Mouse (Mus musculus) forebrain, embryonic 15.5 days (tissue): ENCODE data around the gene Tax1bp3. TPM values are rescaled to one million over a fixed set of nuclear protein-coding genes. Genes with fewer than 3 reads are reported as not detected.

Experiments used
- ATAC-seq: fragments of 200-750 bp; cut with Nextera tagmentation; replicated peaks from 2 replicates; pipeline ENCODE4 v1.8.0; 2017; ENCODE audit warnings: mild to moderate bottlenecking, moderate TSS enrichment, moderate library complexity
- H3K27ac ChIP-seq: fragments of 300-500 bp; sonication (generic); replicated peaks from 2 replicates; pipeline ENCODE4 v1.5.1; 2015; ENCODE audit warnings: mild to moderate bottlenecking, inconsistent platforms
- H3K27me3 ChIP-seq: fragments of 300-500 bp; sonication (generic); 2 replicates; pipeline ENCODE4 v1.6.1; 2015; ENCODE audit warnings: inconsistent platforms
- H3K36me3 ChIP-seq: fragments of 300-500 bp; sonication (generic); 2 replicates; pipeline ENCODE4 v1.6.1; 2015; ENCODE audit warnings: mild to moderate bottlenecking, inconsistent platforms
- H3K4me1 ChIP-seq: fragments of 300-500 bp; sonication (generic); 2 replicates; pipeline ENCODE4 v1.6.1; 2015; ENCODE audit warnings: inconsistent platforms
- H3K4me2 ChIP-seq: fragments of 300-500 bp; sonication (generic); replicated peaks from 2 replicates; pipeline ENCODE4 v1.6.1; 2015; ENCODE audit warnings: mild to moderate bottlenecking, inconsistent platforms
- H3K4me3 ChIP-seq: fragments of 300-500 bp; sonication (generic); 2 replicates; pipeline ENCODE4 v1.5.1; 2015; ENCODE audit warnings: mild to moderate bottlenecking, inconsistent platforms
- H3K9ac ChIP-seq: fragments of 300-500 bp; sonication (generic); replicated peaks from 2 replicates; pipeline ENCODE4 v1.6.1; 2015; ENCODE audit warnings: mild to moderate bottlenecking, inconsistent platforms
- H3K9me3 ChIP-seq: fragments of 300-500 bp; sonication (generic); 2 replicates; pipeline ENCODE4 v1.6.1; 2016; ENCODE audit warnings: inconsistent platforms
- WGBS: fragments of 180-500 bp; shearing (Covaris S2); methylation state at CpG from one replicate; pipeline ENCODE4 v1.1.7; 2015; ENCODE audit warnings: mixed read lengths; 5-methylcytosine and 5-hydroxymethylcytosine counted together
- polyA plus RNA-seq: library from polyadenylated mRNA; unstranded; fragments of >200 nt; fragmentation: Nextera tagmentation; extraction: Ambion mirVana; gene quantifications from 2 replicates; pipeline ENCODE4 v1.2.1, GENCODE M21; 2015

The Tax1bp3 gene
- polyA plus RNA-seq, 1 experiment from 2014 or later = 172 TPM

DNA sequence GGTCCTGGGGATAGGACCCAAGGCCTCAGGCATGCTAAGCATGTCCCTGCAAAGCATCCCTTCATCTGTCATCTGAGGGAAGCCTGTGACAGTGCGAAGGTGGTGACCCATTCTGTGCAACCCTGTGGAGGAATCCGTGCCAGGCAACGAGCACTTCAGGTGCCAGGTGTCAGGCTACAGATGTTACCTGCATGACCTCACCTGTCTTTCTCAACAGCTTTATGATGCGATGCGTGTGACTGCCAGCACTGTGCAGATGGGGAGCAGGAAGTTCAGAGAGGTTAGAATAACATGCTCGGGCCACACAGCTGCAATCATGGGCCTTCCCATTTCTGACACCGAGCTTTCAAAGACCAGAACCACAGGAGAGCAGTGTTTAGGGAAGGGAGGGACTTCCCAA is 28.3 kb downstream of the Tax1bp3 start:
- Histone ChIP-seq H3K27ac (no peak overlapping the region), H3K4me1 (no peaks in the 10 kb centered on the region), H3K9ac (no peak overlapping the region), H3K36me3 (no peaks in the 10 kb centered on the region), H3K4me3 (no peak overlapping the region), H3K9me3 (no peaks in the 10 kb centered on the region), H3K27me3 (no peaks in the 10 kb centered on the region), H3K4me2 (no peak overlapping the region)
- WGBS = 85% methylated on average over 7 of the region's 7 CpGs
- ATAC-seq = no peak

DNA sequence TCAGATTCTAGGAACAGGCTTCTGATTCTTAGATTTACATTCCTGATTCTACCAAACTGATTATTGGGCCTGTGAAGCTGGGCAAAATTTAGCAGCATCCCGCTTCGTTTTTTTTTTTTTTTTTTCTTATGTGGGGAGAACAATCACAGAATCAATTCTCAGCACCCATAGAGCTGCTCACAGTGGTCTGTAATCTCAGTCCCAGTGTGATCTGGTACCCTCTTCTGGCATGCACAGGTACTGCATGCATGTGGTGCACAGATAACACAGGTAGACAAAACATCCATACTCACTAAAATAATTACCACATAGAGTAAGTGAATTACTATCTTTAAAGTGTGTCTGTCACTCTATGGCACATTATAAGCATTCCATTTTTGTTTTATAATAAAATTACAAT is 30.7 kb downstream of the Tax1bp3 start:
- Histone ChIP-seq H3K9ac (no peak overlapping the region), H3K4me1 (no peaks in the 10 kb centered on the region), H3K9me3 (no peaks in the 10 kb centered on the region), H3K4me2 (no peak overlapping the region), H3K4me3 (no peak overlapping the region), H3K36me3 (no peaks in the 10 kb centered on the region), H3K27ac (no peak overlapping the region), H3K27me3 (no peaks in the 10 kb centered on the region)
- ATAC-seq = no peak
- 84% methylated on average over 2 of the region's 2 CpGs for WGBS

DNA sequence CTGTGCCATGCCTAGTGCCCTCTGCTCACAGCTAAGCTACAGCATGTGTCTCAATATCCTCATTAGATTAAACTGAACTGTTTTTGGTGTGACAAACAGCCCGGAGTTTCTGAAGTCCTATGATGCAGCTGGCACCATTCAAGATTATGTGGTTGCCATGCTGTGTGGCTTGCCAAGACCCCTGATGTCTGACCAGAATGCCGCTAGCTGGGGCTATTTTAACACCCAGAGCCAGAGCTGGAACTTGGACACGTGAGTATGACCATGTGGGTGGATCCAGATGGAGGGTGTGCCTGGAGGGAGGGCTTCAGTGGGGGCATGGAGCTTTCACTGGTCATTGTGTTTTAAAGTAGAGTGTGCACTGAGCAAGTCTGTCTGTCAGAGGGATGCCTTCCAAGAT is 37.1 kb downstream of the Tax1bp3 start:
- H3K9me3 ChIP-seq = no peaks in the 10 kb centered on the region
- H3K9ac ChIP-seq = no peak overlapping the region
- no peak overlapping the region for H3K4me2 ChIP-seq
- no peaks in the 10 kb centered on the region for H3K27me3 ChIP-seq
- no peaks in the 10 kb centered on the region for H3K4me1 ChIP-seq
- no peaks in the 10 kb centered on the region for H3K36me3 ChIP-seq
- H3K27ac ChIP-seq = no peak overlapping the region
- 76% methylated on average over 3 of the region's 3 CpGs for WGBS
- no peak overlapping the region for H3K4me3 ChIP-seq
- ATAC-seq = no peak

DNA sequence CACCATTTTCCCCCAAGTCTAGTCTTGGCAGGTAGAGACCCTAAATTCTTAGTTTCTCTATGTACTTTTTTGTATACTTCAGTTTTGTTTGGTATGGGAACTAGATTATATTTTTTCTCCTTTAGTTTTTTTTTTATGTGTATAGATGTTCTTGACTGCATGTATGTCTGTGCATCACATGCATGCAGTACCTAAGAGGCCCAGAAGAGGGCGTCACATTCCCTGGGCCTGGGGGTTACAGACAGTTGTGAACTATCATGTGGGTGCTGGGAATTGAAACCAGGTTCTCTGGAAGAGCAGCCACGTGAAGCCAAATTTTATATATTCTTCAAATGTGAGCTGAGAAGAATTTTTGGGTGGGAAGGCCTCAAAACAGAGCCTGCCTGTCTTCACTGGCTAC is 42.8 kb downstream of the Tax1bp3 start:
- Histone ChIP-seq H3K4me1 (no peaks in the 10 kb centered on the region), H3K27me3 (no peaks in the 10 kb centered on the region), H3K9me3 (no peaks in the 10 kb centered on the region), H3K9ac (no peak overlapping the region), H3K36me3 (no peaks in the 10 kb centered on the region), H3K27ac (no peak overlapping the region), H3K4me3 (no peak overlapping the region), H3K4me2 (no peak overlapping the region)
- WGBS = 55% methylated on average over 2 of the region's 2 CpGs
- ATAC-seq = no peak

DNA sequence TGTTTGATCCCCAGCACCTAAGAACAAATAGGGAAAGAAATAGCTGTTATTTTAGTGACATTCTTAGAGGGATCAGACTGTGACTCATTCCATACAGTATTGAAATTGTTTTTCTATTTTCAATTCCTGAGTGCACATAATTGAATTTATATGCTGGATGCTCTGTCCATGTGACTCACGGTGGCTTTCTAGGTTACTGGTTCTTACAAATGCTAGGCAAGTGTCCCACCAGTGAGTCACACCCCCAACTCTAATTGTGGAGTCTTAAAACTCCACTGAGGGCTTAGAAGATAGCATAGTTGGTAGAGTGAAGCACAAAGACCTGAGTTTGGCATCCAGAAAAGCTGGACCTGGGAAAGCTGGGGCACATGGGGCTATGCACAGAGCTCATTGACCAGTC is 43.8 kb downstream of the Tax1bp3 start:
- no peak overlapping the region for H3K4me3 ChIP-seq
- H3K4me1 ChIP-seq = no peaks in the 10 kb centered on the region
- 93% methylated on average over 1 of the region's 1 CpGs for WGBS
- H3K36me3 ChIP-seq = no peaks in the 10 kb centered on the region
- H3K9ac ChIP-seq = no peak overlapping the region
- no peaks in the 10 kb centered on the region for H3K27me3 ChIP-seq
- H3K4me2 ChIP-seq = no peak overlapping the region
- no peak overlapping the region for H3K27ac ChIP-seq
- H3K9me3 ChIP-seq = no peaks in the 10 kb centered on the region
- ATAC-seq = no peak

DNA sequence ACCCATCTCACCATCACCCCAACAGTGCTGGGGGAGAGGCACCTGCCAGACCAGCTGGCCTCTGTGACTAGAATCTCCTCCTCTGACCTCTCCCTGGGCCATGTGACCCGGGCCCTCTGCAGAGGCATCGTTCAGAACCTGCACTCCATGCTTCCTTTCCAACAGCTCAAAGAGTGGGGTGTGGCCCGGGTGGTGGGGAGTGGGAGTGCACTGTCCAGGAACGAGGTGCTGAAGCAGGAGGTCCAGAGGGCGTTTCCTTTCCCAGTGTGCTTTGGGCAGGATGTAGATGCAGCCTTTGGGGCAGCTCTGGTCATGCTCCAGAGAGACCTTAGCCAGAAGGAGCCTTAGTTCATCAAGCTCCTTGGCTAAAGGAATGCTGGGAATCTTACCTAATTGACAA is 46.0 kb downstream of the Tax1bp3 start:
- ATAC-seq = no peak
- H3K4me1 ChIP-seq = no peaks in the 10 kb centered on the region
- no peak overlapping the region for H3K9ac ChIP-seq
- H3K9me3 ChIP-seq = no peaks in the 10 kb centered on the region
- H3K27me3 ChIP-seq = no peaks in the 10 kb centered on the region
- H3K36me3 ChIP-seq = no peaks in the 10 kb centered on the region
- H3K4me3 ChIP-seq = no peak overlapping the region
- H3K4me2 ChIP-seq = no peak overlapping the region
- 41% methylated on average over 5 of the region's 5 CpGs for WGBS
- no peak overlapping the region for H3K27ac ChIP-seq

DNA sequence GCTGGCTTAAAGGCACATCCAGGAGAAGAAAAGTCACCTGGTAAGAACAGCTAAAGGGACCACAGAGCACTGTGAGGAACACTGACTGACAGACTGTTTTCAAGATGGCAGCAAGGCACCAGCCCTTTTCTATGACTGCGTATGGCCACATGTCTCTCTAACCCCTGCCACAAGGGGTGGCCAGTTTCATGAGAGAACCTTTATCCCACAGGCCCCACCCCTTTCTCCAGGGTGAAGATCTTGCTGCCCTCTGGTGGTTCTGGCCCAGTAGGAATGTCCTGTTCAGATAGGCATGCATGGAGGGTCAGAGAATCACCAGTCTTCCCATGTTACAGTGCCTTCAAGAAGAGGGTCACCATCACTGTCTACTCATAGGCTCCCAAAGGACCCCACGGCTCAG is 47.1 kb downstream of the Tax1bp3 start:
- H3K4me3 ChIP-seq = no peak overlapping the region
- H3K27ac ChIP-seq = no peak overlapping the region
- no peaks in the 10 kb centered on the region for H3K4me1 ChIP-seq
- no peak overlapping the region for H3K4me2 ChIP-seq
- H3K9ac ChIP-seq = no peak overlapping the region
- WGBS = 71% methylated on average over 2 of the region's 2 CpGs
- no peaks in the 10 kb centered on the region for H3K27me3 ChIP-seq
- H3K9me3 ChIP-seq = no peaks in the 10 kb centered on the region
- H3K36me3 ChIP-seq = no peaks in the 10 kb centered on the region
- ATAC-seq = no peak

DNA sequence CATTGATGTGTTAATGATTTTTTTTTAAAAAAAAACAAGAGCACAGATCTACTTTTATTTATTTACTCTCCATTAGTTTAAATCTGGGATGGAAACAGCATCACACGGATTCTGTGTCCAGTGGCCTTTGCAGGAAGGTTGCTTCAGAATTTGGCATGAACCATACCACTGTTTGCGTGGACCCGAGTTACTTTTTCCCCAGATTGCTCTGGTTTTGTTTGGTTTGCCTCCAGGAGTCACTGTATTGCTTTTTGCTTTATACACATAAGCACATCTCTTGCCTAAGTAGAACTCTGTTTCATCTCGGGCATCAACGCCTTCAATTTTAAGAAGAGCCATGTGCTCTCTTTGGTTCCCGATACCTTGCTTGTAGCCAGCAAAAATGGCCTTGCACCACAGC is 49.0 kb downstream of the Tax1bp3 start:
- Histone ChIP-seq H3K4me3 (no peak overlapping the region), H3K36me3 (no peaks in the 10 kb centered on the region), H3K9ac (no peak overlapping the region), H3K4me1 (no peaks in the 10 kb centered on the region), H3K27me3 (no peaks in the 10 kb centered on the region), H3K27ac (no peak overlapping the region), H3K4me2 (no peak overlapping the region), H3K9me3 (no peaks in the 10 kb centered on the region)
- WGBS = 91% methylated on average over 6 of the region's 6 CpGs
- no peak for ATAC-seq

DNA sequence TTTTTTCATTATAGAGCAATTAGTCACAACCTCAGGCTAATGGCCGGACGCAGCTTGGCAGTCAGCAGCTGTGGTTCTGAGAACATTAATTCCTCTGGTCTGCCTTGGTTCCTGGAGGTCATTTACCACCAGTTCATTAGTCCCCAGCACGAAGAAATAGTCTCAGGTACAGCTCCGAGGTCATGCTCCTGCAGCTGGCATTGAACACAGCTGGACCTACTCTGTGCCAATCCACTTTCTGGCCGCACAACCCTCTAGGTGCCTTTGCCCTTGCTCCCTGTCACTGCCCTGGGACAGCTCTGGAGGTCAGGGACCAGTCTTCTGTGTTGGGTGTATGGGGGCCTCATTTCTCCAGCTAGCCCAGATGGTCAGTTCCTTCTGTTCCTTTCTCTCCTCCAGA is 52.0 kb downstream of the Tax1bp3 start:
- H3K4me1 ChIP-seq = no peaks in the 10 kb centered on the region
- ATAC-seq = no peak
- H3K9me3 ChIP-seq = no peaks in the 10 kb centered on the region
- no peaks in the 10 kb centered on the region for H3K36me3 ChIP-seq
- no peak overlapping the region for H3K27ac ChIP-seq
- no peaks in the 10 kb centered on the region for H3K27me3 ChIP-seq
- H3K4me2 ChIP-seq = no peak overlapping the region
- no peak overlapping the region for H3K4me3 ChIP-seq
- H3K9ac ChIP-seq = no peak overlapping the region
- 86% methylated on average over 5 of the region's 5 CpGs for WGBS

DNA sequence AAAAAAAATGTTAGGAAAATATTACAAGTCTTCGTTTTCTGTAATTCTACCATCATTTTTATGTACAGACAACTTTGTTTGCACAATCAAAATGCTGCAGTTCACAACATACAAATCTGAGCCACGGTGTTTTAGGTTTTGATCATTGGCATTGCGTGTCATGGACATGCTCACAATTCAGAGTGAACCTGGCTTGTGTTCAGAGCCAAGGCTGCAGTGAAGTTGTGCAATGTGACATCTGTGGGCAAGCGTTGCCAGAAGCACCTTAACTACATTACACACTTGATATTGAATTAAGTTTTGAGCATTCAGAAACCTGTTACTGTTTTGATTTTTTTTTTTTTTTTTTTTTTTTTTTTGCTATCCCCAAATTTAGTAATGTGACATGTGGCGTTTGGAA is 53.2 kb downstream of the Tax1bp3 start:
- no peak for ATAC-seq

DNA sequence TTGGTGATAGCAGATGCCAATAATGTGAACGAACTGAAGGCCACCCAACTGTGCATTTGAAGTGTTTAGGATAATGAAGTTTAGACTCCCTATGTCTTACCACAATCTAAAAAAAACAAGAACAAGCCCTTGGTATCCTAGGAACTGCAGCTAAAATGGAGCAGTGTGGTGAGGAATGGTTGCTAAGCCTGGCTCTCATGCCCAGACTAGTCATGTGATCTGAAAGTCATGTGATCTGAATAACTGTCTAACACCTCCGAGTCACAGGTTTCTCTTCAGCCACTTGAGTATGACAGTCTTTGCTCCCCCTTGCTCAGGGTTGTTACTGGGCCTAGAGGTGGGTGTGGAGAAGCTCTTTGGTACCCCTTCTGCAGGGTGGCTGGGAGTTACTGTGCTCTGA is 55.6 kb downstream of the Tax1bp3 start:
- 52% methylated on average over 2 of the region's 2 CpGs for WGBS
- Histone ChIP-seq H3K4me1 (no peaks in the 10 kb centered on the region), H3K27ac (no peak overlapping the region), H3K27me3 (no peaks in the 10 kb centered on the region), H3K36me3 (no peaks in the 10 kb centered on the region), H3K4me3 (no peak overlapping the region), H3K4me2 (no peak overlapping the region), H3K9ac (no peak overlapping the region), H3K9me3 (no peaks in the 10 kb centered on the region)
- no peak for ATAC-seq

More for the DNA sequence above, 53.2 kb downstream of the Tax1bp3 start:
- 94% methylated on average over 5 of the region's 5 CpGs for WGBS
- Histone ChIP-seq H3K27me3 (no peaks in the 10 kb centered on the region), H3K27ac (no peak overlapping the region), H3K9ac (no peak overlapping the region), H3K4me2 (no peak overlapping the region), H3K36me3 (no peaks in the 10 kb centered on the region), H3K4me3 (no peak overlapping the region), H3K9me3 (no peaks in the 10 kb centered on the region), H3K4me1 (no peaks in the 10 kb centered on the region)
